Mouse (Mus musculus) spleen, adult 2 months (tissue): ENCODE measurements around the gene Pycard. TPM values are rescaled to one million over a fixed set of nuclear protein-coding genes. Genes with fewer than 3 reads are reported as not detected.
"Not testable (repeated sequence)": the region's sequence is repeated elsewhere in the genome, so short reads cannot be mapped to it uniquely, and the experiment has no call there.

Experiments used
- DNase-seq, 2 experiments: peaks; one replicate each; pipeline versions ENCODE4 v3.0.0 to v3.0.0-alpha.2; 2012 to 2021; ENCODE audit warnings: low spot score in 2 of 2, low read depth in 1 of 2
- H3K27ac ChIP-seq: fragments of 200-500 bp; 2 replicates; pipeline ENCODE4 v1.5.1; 2012; ENCODE audit warnings: low read length, inconsistent platforms; ENCODE audit not compliant: insufficient read depth
- H3K27me3 ChIP-seq: fragments of 200-500 bp; 2 replicates; pipeline ENCODE4 v1.6.1; 2012; ENCODE audit warnings: mild to moderate bottlenecking, moderate library complexity, low read length, inconsistent platforms; ENCODE audit not compliant: control insufficient read depth, insufficient read depth
- H3K36me3 ChIP-seq: fragments of 200-500 bp; 2 replicates; pipeline ENCODE4 v1.6.1; 2012; ENCODE audit warnings: mild to moderate bottlenecking, low read length, inconsistent platforms; ENCODE audit not compliant: control insufficient read depth, insufficient read depth
- H3K4me1 ChIP-seq: fragments of 200-500 bp; 2 replicates; pipeline ENCODE4 v1.6.1; 2011; ENCODE audit warnings: inconsistent platforms; ENCODE audit not compliant: control insufficient read depth, insufficient read depth, insufficient read length
- H3K4me3 ChIP-seq: fragments of 200-500 bp; 2 replicates; pipeline ENCODE4 v1.5.1; 2011; ENCODE audit warnings: mild to moderate bottlenecking, inconsistent platforms; ENCODE audit not compliant: insufficient read depth, insufficient read length; ENCODE audit errors: extremely low read depth
- CTCF ChIP-seq: fragments of 200-500 bp; IDR thresholded peaks from 2 replicates; pipeline ENCODE4 v1.5.1; 2011; ENCODE audit warnings: mild to moderate bottlenecking, inconsistent platforms; ENCODE audit not compliant: insufficient read depth, insufficient read length, insufficient replicate concordance; ENCODE audit errors: extremely low read depth
- POLR2A ChIP-seq: fragments of 200-500 bp; IDR thresholded peaks from 2 replicates; pipeline ENCODE4 v1.6.1; 2011; ENCODE audit warnings: low read depth, low read length, inconsistent platforms
- WGBS: fragments of 180-500 bp; shearing (Covaris S2); methylation state at CpG from one replicate; pipeline ENCODE4 v1.1.7; 2018; 5-methylcytosine and 5-hydroxymethylcytosine counted together
- polyA plus RNA-seq: library from polyadenylated mRNA; depleted of rRNA; stranded (reverse); fragments of >200 nt; gene quantifications from 2 replicates; pipeline ENCODE4 v1.2.3, GENCODE M21; 2012; rRNA removed

The Pycard gene
- polyA plus RNA-seq, 1 experiment: 100 TPM

DNA sequence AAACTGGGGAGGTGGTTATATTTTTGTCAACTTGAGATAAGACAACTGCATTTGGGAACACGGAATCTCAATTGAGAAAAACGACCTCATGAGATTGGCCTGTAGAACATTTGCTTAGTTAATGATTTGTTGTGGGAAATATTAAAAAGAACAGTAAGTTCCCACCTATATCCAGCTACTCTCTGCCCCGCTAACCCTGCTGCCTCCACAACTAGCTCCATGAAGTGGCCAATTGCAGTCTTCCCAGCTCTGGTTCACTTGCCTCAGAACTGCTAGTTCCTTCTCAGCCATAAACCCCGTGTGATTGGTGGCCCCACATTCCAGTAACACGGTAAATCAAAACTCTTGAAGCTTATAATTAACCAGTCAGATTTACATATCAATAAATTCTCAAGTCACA is 34.3 kb downstream of the Pycard start:
- H3K27ac ChIP-seq: no peak overlapping the region
- no peaks in the 10 kb centered on the region for H3K36me3 ChIP-seq
- DNase-seq: no peak
- WGBS: 79% methylated on average over 5 of the region's 5 CpGs
- H3K4me3 ChIP-seq: no peak overlapping the region
- H3K27me3 ChIP-seq: no peaks in the 10 kb centered on the region
- TF ChIP-seq CTCF (no peak), POLR2A (no peak)
- no peaks in the 10 kb centered on the region for H3K4me1 ChIP-seq

DNA sequence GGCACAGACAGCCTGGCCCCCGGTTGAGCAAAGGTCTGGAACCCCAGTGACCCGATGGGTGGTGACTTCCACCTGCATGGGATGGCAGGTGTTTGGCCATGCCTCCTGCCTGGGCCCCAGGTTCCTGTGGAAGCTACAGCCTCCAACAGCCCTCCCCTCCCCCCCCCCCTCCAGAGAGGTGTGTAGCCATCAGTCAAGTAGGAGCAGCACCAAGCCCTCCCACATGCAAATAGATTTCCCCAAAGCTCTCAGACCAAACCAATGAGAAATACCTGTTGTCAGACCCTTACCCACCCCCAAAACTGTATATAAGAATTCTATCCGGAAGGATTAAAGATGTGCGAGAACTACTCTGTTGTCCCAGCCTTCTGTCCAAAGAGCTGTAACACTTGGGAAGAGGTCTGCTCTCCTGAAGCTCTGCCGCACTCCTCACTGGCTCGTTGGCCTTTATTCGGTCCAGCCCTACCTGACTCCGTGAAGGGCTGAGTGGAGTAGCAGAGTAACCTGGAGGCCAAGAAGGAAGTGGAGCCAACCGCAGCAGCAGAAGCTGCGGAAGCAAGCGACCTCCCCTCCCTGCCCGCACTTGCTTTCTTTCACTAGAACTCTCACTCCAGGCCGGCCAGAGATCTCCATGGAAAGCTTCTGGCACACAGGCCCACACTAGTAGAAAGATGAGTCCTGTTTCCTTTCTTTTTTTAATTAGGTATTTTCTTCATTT is 40.6 kb downstream of the Pycard start:
- TF ChIP-seq CTCF: no peak
- no peak for TF ChIP-seq POLR2A
- Histone ChIP-seq H3K27me3 (no peaks in the 10 kb centered on the region), H3K4me3 (no peak overlapping the region), H3K4me1 (no peaks in the 10 kb centered on the region), H3K36me3 (no peaks in the 10 kb centered on the region), H3K27ac (no peak overlapping the region)
- 21% methylated on average over 13 of the region's 13 CpGs for WGBS
- no peak for DNase-seq

DNA sequence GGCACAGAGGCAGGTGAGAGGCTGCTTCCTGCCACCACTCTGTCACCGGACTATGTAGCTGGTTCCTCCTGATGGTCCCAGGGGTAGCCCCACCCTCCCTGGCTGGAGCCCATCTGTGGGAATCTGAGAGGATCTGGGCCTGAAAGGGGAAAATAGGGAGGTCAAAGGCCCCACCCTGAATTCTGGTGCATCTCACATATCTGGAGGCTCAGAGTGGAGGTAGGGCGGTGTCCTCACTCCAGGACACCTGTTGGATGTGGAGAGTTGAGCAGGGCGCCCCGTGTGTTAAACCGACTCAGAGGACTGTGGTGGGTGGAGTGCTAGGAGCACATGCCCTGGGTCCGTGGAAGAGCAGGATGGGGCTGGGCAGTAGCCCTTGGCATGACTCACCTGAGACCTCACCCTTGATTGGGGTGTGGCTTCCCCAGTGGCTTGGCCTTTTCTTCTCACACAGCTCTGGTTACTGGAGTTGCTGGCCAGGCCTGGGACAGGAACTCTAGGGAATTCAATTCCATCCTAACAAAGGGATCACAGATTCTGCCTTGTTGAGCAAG is 47.1 kb downstream of the Pycard start, which contains the start of gene Prss36:
TSS of gene Prss36 (minus strand) at position 256 of the 554 bp plus-strand sequence.
- DNase-seq: no peak
- Histone ChIP-seq H3K4me1 (no peaks in the 10 kb centered on the region), H3K27me3 (no peaks in the 10 kb centered on the region), H3K36me3 (no peaks in the 10 kb centered on the region), H3K4me3 (no peak within 1 kb of the TSS), H3K27ac (no peak within 1 kb of the TSS)
- TF ChIP-seq POLR2A (no peak), CTCF (no peak)
- WGBS: 85% methylated on average over 6 of the region's 6 CpGs

DNA sequence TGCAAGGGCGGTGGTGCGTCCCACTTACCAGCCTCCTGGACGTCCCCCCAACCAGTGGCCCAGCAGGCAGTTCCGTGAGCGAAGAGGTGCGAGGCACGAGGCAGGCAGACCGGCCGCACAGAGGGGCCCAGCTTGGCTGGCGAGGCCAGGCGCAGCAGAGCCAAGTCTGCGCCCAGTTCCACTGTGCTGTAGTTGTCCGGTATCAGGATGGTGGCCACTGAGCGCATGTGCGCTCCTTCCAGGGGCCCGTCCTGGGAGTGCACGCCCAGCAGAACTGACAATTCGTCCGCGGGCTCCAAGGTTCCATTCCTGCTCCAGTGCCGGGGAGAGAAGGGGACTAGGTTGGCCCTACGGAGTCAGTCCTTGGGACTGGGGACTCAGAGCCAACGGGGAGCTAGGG is 49.1 kb downstream of the Pycard start:
- Histone ChIP-seq H3K4me1 (no peaks in the 10 kb centered on the region), H3K4me3 (no peak overlapping the region), H3K27ac (no peak overlapping the region), H3K36me3 (no peaks in the 10 kb centered on the region), H3K27me3 (no peaks in the 10 kb centered on the region)
- DNase-seq: no peak
- WGBS: 60% methylated on average over 23 of the region's 23 CpGs
- TF ChIP-seq CTCF (no peak), POLR2A (no peak)

DNA sequence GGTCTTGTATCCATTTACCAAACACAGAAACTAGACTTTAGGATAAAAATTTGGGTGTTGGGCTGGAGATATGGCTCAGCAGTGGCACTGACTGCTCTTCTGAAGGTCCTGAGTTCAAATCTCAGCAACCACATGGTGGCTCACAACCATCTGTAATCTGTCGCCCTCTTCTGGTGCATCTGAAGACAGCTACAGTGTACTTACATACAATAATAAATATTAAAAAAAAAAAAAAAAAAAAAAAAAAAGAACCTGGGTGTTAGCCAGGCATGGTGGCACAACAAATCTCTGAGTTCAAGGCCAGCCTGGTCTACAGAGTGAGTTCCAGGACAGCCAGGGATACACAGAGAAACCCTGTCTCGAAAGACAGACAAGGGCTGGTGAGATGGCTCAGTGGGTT is 51.6 kb downstream of the Pycard start:
- WGBS: 61% methylated on average over 2 of the region's 2 CpGs
- not testable (repeated sequence) for H3K4me3 ChIP-seq, H3K36me3 ChIP-seq, H3K27me3 ChIP-seq, H3K4me1 ChIP-seq, H3K27ac ChIP-seq, DNase-seq

Other genes with a start within 250 kb of the Pycard start
- 17.4 and 23.6 TPM in 2 replicates for gene Fbxl19, start 249.3 kb downstream of the Pycard start, polyA plus RNA-seq
- gene Orai3, start 224.1 kb downstream of the Pycard start, polyA plus RNA-seq: 50.3 and 62.9 TPM in 2 replicates
- 13.9 and 14.9 TPM in 2 replicates for gene Setd1a, start 217.2 kb downstream of the Pycard start, polyA plus RNA-seq
- gene Gm49388, start 208.3 kb downstream of the Pycard start, polyA plus RNA-seq: not detected in 2 replicates
- gene Hsd3b7, start 193.3 kb downstream of the Pycard start, polyA plus RNA-seq: 22.7 and 23.6 TPM in 2 replicates
- gene Stx4a, start 169.6 kb downstream of the Pycard start, polyA plus RNA-seq: 54.7 and 66.5 TPM in 2 replicates
- gene Stx1b, start 169.3 kb downstream of the Pycard start, polyA plus RNA-seq: 1.2 and 1.4 TPM in 2 replicates
- gene Zfp646, start 117.6 kb downstream of the Pycard start, polyA plus RNA-seq: 27.2 and 30.7 TPM in 2 replicates
- gene Zfp668, start 117.0 kb downstream of the Pycard start, polyA plus RNA-seq: 8.6 and 10.4 TPM in 2 replicates
- 1.4 and 1.7 TPM in 2 replicates for gene Prss53, start 102.9 kb downstream of the Pycard start, polyA plus RNA-seq
- gene Gm21974, start 98.4 kb downstream of the Pycard start, polyA plus RNA-seq: not detected in 2 replicates
- 46.1 and 61.2 TPM in 2 replicates for gene Vkorc1, start 98.2 kb downstream of the Pycard start, polyA plus RNA-seq
- gene Bckdk, start 89.8 kb downstream of the Pycard start, polyA plus RNA-seq: 59.9 and 70.8 TPM in 2 replicates
- 11.3 and 12.2 TPM in 2 replicates for gene Kat8, start 81.4 kb downstream of the Pycard start, polyA plus RNA-seq
- gene Prss8, start 63.8 kb downstream of the Pycard start, polyA plus RNA-seq: 3.7 and 4.2 TPM in 2 replicates
- gene Prss36, start 47.1 kb downstream of the Pycard start, polyA plus RNA-seq: 4.4 and 6.0 TPM in 2 replicates
- gene Fus, start 26.4 kb downstream of the Pycard start, polyA plus RNA-seq: 239 and 285 TPM in 2 replicates
- 0.19 and 0.33 TPM in 2 replicates for gene Trim72, start 10.1 kb upstream of the Pycard start, polyA plus RNA-seq
- gene Itgam, start 68.8 kb upstream of the Pycard start, polyA plus RNA-seq: 11.1 and 26.4 TPM in 2 replicates
- gene Gm49368, start 68.8 kb upstream of the Pycard start, polyA plus RNA-seq: 0.40 and 0.61 TPM in 2 replicates
- gene Itgax, start 135.7 kb upstream of the Pycard start, polyA plus RNA-seq: 28.4 and 29.5 TPM in 2 replicates
- 50.9 and 61.3 TPM in 2 replicates for gene Itgad, start 160.5 kb upstream of the Pycard start, polyA plus RNA-seq
- 14.6 and 17.6 TPM in 2 replicates for gene Cox6a2, start 212.5 kb upstream of the Pycard start, polyA plus RNA-seq
- 32.9 and 47.1 TPM in 2 replicates for gene Armc5, start 243.5 kb upstream of the Pycard start, polyA plus RNA-seq
- gene 9130023H24Rik, start 244.2 kb upstream of the Pycard start, polyA plus RNA-seq: 1.1 and 1.4 TPM in 2 replicates